Mouse (Mus musculus): ENCODE results near the gene Mlip.
"Not testable (repeated sequence)": the region's sequence is repeated elsewhere in the genome, so short reads cannot be mapped to it uniquely, and the experiment has no call there.

Mlip gene

DNA sequence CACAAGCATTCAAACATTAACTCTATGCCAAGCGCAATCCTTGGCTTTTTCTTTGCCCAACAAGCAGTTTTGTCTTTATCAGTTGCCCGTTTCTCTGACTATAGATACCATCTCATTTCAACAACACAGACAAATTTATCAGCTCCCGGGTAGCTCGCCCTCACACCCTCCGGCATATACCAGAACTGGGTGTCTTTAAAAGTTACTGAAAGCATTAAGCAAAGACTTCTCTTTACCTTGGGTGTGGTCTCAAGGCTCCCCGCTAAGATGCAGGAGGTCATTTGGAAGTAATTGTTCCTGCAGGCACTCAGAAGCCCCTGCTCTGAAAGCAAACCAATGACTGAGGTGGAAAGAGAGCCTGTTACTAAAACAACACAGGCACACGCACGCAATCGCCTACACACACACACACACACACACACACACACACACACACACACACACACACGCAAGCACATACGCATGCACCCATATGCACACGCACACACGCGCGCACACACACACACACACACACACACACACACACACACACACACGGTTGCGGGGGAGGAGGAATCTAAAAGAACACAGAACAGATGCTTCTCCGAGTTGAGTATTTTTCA is 101.2 kb downstream of the Mlip start:
- DNase-seq (ENCODE audit: low read depth, low spot score) = no peak

DNA sequence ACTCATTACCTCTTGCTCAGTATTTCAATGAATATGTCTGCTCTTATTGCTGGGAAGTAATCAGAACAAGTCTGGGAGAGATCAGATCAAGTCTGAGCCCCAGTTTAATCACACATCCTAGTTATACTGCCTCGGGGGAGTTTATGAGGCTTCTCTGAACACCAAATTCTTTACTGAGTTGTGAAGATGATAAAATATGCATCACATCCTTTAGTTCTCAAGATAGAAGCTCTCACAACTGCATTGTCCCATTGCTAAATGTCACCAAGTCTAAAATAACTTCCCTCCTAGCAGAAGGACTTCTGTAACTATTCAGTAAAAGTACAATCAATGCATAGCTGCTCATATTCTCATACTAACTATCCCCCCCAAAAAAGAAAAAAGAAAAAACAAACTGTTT is 154.5 kb downstream of the Mlip start:
- DNase-seq (ENCODE audit: low read depth, low spot score) = no peak

DNA sequence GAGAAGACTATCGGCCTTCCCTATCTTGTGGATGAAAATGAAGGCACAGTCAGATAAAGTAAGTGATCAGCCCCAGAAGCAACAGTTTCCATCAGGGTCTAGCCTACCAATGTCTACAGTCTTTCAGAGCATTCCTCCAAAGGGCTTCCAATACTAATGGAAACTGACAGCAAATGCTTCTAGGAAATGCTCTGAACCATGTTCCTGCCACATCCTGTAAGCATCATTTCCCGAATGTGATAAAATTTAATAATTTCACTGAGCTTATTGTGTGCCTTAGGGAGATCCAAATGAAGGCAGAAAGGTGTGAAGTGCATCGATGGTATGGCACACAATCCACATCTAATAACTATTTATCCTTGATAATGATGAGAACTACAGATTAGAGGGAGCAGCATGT is 173.3 kb downstream of the Mlip start:
- no peak for DNase-seq (ENCODE audit: low read depth, low spot score)

GRCm38 (mm10) chr9:77175870-77176269 is 176.9 kb downstream of the Mlip start:
- DNase-seq (ENCODE audit: low read depth, low spot score) = no peak

DNA sequence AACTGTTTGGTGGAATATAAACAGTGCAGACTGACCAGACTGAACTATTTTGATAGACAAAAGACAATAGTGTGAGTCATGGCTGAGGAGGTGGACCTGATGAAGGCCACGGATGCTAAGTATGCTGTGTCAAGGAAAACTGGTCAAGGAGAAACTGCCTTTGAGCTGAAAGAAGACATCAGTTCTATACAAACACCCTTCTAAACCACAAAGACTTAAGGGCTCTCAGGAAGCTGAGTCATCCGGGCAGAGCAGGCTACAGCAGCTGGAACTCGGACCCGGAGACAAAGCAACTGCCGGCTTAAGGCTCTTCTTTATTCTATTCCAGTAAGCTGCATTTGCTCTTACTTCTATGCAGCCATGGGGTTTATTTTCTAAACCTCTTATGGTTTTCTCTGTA is 180.7 kb downstream of the Mlip start:
- no peak for DNase-seq (ENCODE audit: low read depth, low spot score)

- DNase-seq (ENCODE audit: low read depth, low spot score) = no peak
These were observed 186.9 kb downstream of the Mlip start for GRCm38 (mm10) chr9:77165877-77166276.

DNA sequence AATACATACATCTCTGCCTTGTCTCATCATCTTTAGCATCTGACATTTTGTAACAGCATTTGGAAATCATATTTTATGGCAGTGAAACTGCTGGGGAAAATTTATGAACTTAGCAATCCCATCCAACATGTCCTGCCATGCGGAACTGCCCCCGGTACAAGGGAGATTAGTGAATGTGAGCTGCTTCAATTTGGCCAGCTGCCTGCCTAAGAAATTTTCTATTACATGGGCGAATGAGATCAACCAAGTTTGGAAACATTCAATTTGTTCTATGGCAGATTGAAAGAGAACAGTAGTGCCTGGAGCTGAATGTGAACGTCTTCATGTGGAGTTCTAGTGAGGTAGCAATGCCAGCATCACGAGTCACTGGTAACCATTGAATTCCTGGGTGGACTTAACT is 191.0 kb downstream of the Mlip start:
- DNase-seq (ENCODE audit: low read depth, low spot score) = no peak

DNA sequence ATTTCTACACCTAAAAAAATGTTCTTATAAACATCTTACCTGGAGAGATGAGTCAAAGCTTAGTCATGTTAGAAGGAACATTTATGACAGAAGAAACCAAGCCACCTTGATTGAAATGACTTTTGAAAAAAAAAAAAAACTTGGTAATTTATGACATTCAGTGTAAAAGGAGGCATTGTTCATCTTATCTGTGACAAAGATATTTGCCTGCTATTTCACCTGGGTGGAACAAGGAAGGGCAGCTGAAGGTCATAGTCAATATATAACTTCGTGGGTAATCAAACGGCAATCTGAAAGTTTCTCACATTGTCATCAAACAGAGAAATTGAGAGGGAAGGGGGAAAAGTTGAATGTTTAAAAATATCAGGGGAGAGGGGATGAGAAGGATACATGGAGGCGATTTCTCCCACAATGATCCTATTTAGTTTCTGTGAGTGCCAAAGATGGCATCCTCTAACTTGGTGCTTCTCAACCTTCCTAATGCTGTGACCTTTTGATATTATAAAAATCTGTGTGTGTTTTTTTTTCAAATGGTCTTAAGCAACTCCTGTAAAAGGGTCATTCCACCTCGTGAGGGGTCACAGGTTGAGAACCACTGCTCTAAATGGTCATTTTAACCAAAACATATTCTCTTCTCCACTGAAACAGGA is 192.4 kb downstream of the Mlip start:
- DNase-seq (ENCODE audit: low read depth, low spot score) = no peak

- no peak for DNase-seq (ENCODE audit: low read depth, low spot score)
These were observed 204.1 kb downstream of the Mlip start for GRCm38 (mm10) chr9:77148518-77149257.

- no peak for DNase-seq (ENCODE audit: low read depth, low spot score)
These were observed 233.0 kb downstream of the Mlip start for GRCm38 (mm10) chr9:77119735-77120134.

DNA sequence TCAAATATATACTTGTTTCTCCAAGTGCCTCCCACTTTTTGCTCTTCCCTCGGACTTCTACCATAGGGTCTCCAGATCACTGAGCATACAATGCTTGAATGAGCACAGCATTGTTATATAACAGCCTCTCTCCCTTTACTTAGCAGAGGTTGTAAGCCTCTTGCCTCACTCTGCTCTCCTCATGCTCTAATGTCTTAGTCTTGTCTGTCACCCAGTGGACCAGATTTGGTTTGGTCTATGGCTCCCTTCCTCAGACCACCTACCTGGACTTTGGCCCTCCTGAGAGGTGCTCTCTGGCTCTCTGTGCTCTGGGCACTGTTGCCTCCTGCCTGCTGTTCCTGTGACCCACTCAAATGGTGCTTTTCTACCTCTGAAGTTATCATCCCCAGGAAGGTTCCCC is 255.9 kb downstream of the Mlip start:
- no peak for DNase-seq (ENCODE audit: low read depth, low spot score)

GRCm38 (mm10) chr9:77083221-77083620 is 269.5 kb downstream of the Mlip start:
- DNase-seq (ENCODE audit: low read depth, low spot score) = not testable (repeated sequence)

GRCm38 (mm10) chr9:77071676-77072075 is 281.1 kb downstream of the Mlip start:
- DNase-seq (ENCODE audit: low read depth, low spot score) = no peak

DNA sequence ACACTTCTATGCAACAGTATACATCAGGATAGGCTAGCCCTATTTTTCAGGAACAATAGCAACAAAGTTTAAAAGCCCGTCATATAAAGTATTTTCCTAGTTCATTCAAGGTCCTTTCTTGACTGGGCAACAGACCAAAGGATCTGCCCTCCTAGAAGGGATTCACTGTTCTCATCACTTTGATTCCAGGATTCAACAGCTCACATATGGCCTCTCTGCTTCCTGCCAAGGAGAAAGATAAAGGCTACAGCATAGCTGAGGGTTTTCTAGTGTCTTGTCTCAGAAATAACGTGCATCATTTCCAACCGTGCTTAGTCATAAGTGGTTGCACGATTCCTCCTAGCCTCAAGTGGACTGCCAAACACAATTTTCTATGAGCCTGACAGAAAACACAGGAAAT is 296.2 kb downstream of the Mlip start:
- DNase-seq (ENCODE audit: low read depth, low spot score) = no peak

- no peak for DNase-seq (ENCODE audit: low read depth, low spot score)
These were observed 298.2 kb downstream of the Mlip start for GRCm38 (mm10) chr9:77054426-77055193.
